Mouse (Mus musculus) lung, postnatal 14 days (tissue): ENCODE data around the gene Oxtr.
A peak's percentile ranks its signal among the peaks of the same experiment; 100 is the strongest.

Source experiments
- DNase-seq: peaks from one replicate; pipeline ENCODE4 v3.0.0; 2021

Oxtr gene

GRCm38 (mm10) chr6:112484316-112484715, 5.4 kb downstream of the Oxtr start:
- peak; percentile 55 for DNase-seq

DNA sequence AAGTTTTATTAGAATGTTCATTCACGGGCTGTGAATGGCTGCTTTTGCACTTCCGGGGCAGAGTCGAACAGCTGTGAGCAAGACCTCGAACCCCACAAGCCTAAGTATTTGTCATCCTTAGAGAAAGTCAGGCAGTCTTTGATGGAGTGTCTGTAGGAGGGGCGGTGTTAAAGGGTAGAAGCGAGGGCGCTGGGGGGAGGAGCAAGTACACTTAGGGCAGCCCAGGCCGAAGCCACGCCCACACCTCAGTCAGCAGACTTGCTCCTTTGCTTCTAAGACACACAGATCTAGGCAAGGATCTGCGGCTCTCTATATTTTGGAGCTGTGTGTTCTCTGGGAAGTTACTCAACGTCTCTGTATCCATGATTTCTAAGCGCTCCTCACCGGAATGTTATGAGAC, 9.9 kb downstream of the Oxtr start:
- no peak for DNase-seq

DNA sequence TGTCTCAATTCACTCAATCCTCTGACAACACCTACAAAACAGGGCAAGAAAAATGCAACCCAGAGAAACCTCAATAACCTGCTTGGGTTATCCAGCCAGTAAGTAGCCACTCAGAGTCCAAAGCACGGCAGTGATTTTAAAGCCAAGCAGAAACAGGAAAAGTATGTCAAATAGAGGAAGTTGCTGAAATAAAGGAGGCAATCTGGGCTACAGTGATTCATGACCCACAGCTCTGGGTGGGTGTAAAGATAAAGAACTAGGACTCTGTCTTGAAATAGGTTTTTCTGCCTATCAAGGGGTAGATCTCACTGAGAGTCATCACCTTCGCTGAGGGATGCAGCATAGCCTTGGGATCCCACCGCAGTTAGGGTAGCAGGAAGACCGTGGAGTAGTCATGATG, 18.1 kb downstream of the Oxtr start:
- no peak for DNase-seq

DNA sequence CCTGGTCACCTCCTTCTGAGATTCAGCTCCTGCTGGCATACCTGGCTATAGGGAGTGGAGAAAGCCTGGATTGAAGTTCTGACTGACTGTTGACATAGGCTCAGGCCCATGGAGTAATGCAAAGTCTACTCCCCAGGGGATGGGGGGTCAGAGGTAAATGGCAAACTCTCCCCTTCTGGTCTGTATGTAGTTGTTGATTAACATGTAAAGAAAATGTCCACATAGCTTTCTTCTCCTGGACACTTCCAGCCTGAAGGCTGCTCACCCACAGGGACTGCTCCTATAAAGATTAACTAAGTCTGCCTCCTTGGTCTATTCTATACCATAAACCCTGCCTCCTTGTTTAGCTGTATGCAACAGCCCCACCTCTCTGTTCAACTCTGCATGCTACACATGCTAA, 23.7 kb downstream of the Oxtr start:
- no peak for DNase-seq

GRCm38 (mm10) chr6:112465441-112465840, 24.3 kb downstream of the Oxtr start:
- DNase-seq, result no peak

GRCm38 (mm10) chr6:112463331-112463730, 26.4 kb downstream of the Oxtr start:
- DNase-seq, result no peak

DNA sequence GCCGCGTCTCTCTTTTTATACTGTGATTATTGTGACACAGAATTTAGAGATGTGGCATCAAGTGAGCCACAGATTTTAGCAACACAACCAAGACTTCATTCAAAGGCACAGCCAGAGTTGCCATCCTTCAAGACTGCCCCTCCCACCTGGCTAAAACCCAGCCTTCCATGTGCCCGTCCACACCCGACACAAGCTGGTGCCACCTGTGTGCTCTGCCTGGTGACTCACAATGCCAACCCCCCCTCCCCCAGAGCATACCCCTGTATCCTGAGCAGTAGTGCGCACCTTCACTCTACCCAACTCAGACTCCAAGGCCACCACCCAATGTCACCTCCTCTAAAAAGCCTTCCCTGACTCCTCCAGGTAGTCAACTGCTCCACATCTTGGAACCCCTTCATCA, 28.3 kb downstream of the Oxtr start:
- no peak for DNase-seq

- DNase-seq, result peak; percentile 17
Observed at GRCm38 (mm10) chr6:112459341-112459749, 30.4 kb downstream of the Oxtr start, which contains the start of gene Cav3. Cav3 (plus strand) TSS chr6:112459505.

GRCm38 (mm10) chr6:112445675-112446074, 44.1 kb downstream of the Oxtr start:
- no peak for DNase-seq

- DNase-seq, result no peak
Observed at GRCm38 (mm10) chr6:112426018-112426732, 63.6 kb downstream of the Oxtr start.

- peak; percentile 44 for DNase-seq
Observed at GRCm38 (mm10) chr6:112423746-112424501, 65.8 kb downstream of the Oxtr start.
